Mouse (Mus musculus): ENCODE measurements around the gene S100a5. TPM values are rescaled to one million over a fixed set of nuclear protein-coding genes. Genes with fewer than 3 reads are reported as not detected.

The S100a5 gene
- total and polyA plus RNA-seq, 3 experiments = not detected

DNA sequence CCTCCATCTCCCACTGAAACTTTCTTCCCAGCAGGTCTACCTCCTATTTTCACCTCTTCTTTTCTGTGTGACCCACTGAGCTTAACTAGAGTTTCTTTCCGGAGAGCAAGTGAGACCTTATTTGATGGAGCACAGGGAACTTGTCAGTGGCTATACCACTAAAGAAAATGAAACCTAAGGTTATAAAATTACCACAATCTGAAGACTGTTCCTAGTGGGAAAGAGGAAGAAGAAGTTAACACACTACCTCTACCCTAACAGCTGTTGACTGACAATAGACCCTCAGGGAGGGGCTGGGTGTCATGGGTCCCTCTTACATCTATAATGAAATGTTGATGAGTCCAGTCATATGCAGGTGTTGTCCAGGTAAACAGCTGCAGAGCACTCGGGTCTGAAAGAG, 23.7 kb downstream of the S100a5 start:
- H3K9me3 ChIP-seq (replicated peaks; ENCODE audit: low read length) = no peaks in the 10 kb centered on the region
- no peak for DNase-seq (ENCODE audit: extremely low read depth)
- H3K27me3 ChIP-seq (replicated peaks) = peaks cover 9% of the 10 kb centered on the region
- no peaks in the 10 kb centered on the region for H3K79me2 ChIP-seq (replicated peaks; ENCODE audit: control insufficient read depth, extremely low read depth, insufficient read depth, poor library complexity, severe bottlenecking)
- no peak for TF ChIP-seq MXI1 (IDR thresholded peaks at IDR 0.05; ENCODE audit: low read depth, low read length)
- no peak for TF ChIP-seq CTCF (conservative IDR thresholded peaks at IDR 0.05 in 1 of 2, IDR thresholded peaks at IDR 0.05 in 1 of 2; ENCODE audit: low read depth in 2 of 2, low read length in 2 of 2)
- TF ChIP-seq JUN (IDR thresholded peaks at IDR 0.05; ENCODE audit: insufficient read depth, low read depth, low read length) = no peak
- no peak for TF ChIP-seq E2F4 (IDR thresholded peaks at IDR 0.05; ENCODE audit: insufficient replicate concordance, low read depth, low read length)
- TF ChIP-seq POLR2AphosphoS2 (IDR thresholded peaks at IDR 0.05; ENCODE audit: low read depth, low read length) = no peak
- no peak for TF ChIP-seq CHD1 (IDR thresholded peaks at IDR 0.05; ENCODE audit: low read depth, low read length)
- TF ChIP-seq MYC (IDR thresholded peaks at IDR 0.05; ENCODE audit: low read depth, low read length) = no peak
- TF ChIP-seq IRF4 (IDR thresholded peaks at IDR 0.05; ENCODE audit: low read depth, low read length) = no peak
- no peak for TF ChIP-seq USF1 (IDR thresholded peaks at IDR 0.05; ENCODE audit: low read depth, low read length)
- TF ChIP-seq PAX5 (IDR thresholded peaks at IDR 0.05; ENCODE audit: low read length) = no peak
- no peak for TF ChIP-seq JUND (conservative IDR thresholded peaks at IDR 0.05; ENCODE audit: low read depth, low read length)
- no peak for TF ChIP-seq MAZ (IDR thresholded peaks at IDR 0.05; ENCODE audit: low read depth, low read length)
- no peak for TF ChIP-seq GABPA (IDR thresholded peaks at IDR 0.05; ENCODE audit: insufficient replicate concordance, low read depth, low read length)
- TF ChIP-seq ETS1 (conservative IDR thresholded peaks at IDR 0.05; ENCODE audit: low read depth, low read length) = no peak
- no peak for TF ChIP-seq TCF12 (IDR thresholded peaks at IDR 0.05; ENCODE audit: low read depth, low read length)
- no peak for TF ChIP-seq MEF2A (IDR thresholded peaks at IDR 0.05; ENCODE audit: borderline replicate concordance, low read depth, low read length)
- TF ChIP-seq KAT2A (IDR thresholded peaks at IDR 0.05; ENCODE audit: insufficient replicate concordance, low read length) = no peak
- TF ChIP-seq MAX (IDR thresholded peaks at IDR 0.05; ENCODE audit: low read length) = no peak
- TF ChIP-seq CHD2 (IDR thresholded peaks at IDR 0.05; ENCODE audit: low read length) = no peak
- H3K27ac ChIP-seq (ENCODE audit: insufficient read depth, low read depth) = no peak overlapping the region
- H3K9ac ChIP-seq (ENCODE audit: insufficient read depth, low read depth) = no peak overlapping the region
- no peaks in the 10 kb centered on the region for H3K4me1 ChIP-seq (ENCODE audit: control insufficient read depth in 1 of 2, insufficient read depth in 2 of 2)
- H3K36me3 ChIP-seq (replicated peaks in 1 of 2; ENCODE audit: control insufficient read depth in 1 of 2, insufficient read depth in 1 of 2, low read length in 1 of 2) = no peaks in the 10 kb centered on the region
- in situ Hi-C loops (cut with MboI; ENCODE audit: low pct_ligation_motif_present, low pct_unique_long_range_greater_than_20kb, low sequenced_read_pairs) = no loop called here
- dilution Hi-C loops (cut with MboI; ENCODE audit: extremely low pct_ligation_motif_present, extremely low pct_unique_long_range_greater_than_20kb, low sequenced_read_pairs) = no loop called here
- no peak overlapping the region for H3K4me2 ChIP-seq (ENCODE audit: insufficient read depth, low read depth, poor library complexity, severe bottlenecking)
- no peak overlapping the region for H3K4me3 ChIP-seq (replicated peaks in 1 of 3; ENCODE audit: low read depth in 2 of 3, low read length in 2 of 3, poor library complexity in 1 of 3)

DNA sequence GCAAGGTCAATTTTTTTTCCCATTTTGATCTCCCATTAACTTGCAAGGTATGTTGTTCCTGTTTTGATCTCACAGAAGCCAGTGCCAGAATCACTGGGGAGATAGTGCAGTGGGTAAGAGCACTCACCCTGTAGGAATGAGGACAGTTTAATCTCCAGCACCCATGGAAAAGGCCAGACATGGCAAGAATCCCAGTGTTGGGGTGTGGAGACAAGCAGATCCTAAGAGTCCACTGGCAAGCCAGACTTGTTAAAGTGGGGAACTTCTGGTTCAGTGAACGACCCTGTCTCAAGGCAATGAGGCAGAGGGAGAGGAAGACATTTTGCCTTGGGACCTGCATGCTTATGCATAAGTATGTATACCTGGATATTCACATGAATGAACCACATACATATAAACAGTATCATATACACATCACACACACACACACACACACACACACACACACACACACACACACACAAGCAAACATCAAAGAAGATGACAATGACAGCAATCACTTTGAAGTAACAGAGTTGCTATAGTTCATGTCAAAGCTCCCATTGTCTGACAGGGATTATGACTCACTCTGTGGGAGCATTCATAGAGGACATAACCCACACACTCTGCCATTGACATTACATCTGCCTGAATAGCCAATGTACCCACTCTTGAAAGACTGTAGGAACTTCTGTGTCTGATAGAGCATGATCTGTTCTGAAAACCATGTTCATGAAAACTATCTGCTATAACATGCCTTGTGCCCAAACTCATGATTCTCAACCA, 30.4 kb downstream of the S100a5 start:
- no peaks in the 10 kb centered on the region for H3K36me3 ChIP-seq (replicated peaks in 1 of 2; ENCODE audit: control insufficient read depth in 1 of 2, insufficient read depth in 1 of 2, low read length in 1 of 2)
- in situ Hi-C loops (cut with MboI; ENCODE audit: low pct_ligation_motif_present, low pct_unique_long_range_greater_than_20kb, low sequenced_read_pairs) = no loop called here
- no peaks in the 10 kb centered on the region for H3K79me2 ChIP-seq (replicated peaks; ENCODE audit: control insufficient read depth, extremely low read depth, insufficient read depth, poor library complexity, severe bottlenecking)
- TF ChIP-seq ETS1 (conservative IDR thresholded peaks at IDR 0.05; ENCODE audit: low read depth, low read length) (no peak), MXI1 (IDR thresholded peaks at IDR 0.05; ENCODE audit: low read depth, low read length) (no peak), MAFK (IDR thresholded peaks at IDR 0.05; ENCODE audit: insufficient replicate concordance, low read length) (no peak), PAX5 (IDR thresholded peaks at IDR 0.05; ENCODE audit: low read length) (no peak), MAX (IDR thresholded peaks at IDR 0.05; ENCODE audit: low read length) (no peak), RCOR1 (conservative IDR thresholded peaks at IDR 0.05; ENCODE audit: low read depth, low read length) (no peak), ZKSCAN1 (IDR thresholded peaks at IDR 0.05; ENCODE audit: borderline replicate concordance, low read depth, low read length) (no peak)
- no peak overlapping the region for H3K4me2 ChIP-seq (ENCODE audit: insufficient read depth, low read depth, poor library complexity, severe bottlenecking)
- no peaks in the 10 kb centered on the region for H3K4me1 ChIP-seq (ENCODE audit: control insufficient read depth in 1 of 2, insufficient read depth in 2 of 2)
- H3K4me3 ChIP-seq (replicated peaks in 1 of 3; ENCODE audit: low read depth in 2 of 3, low read length in 2 of 3, poor library complexity in 1 of 3) = no peak overlapping the region
- no peak for DNase-seq (ENCODE audit: extremely low read depth)
- dilution Hi-C loops (cut with MboI; ENCODE audit: extremely low pct_ligation_motif_present, extremely low pct_unique_long_range_greater_than_20kb, low sequenced_read_pairs) = no loop called here
- H3K27me3 ChIP-seq (replicated peaks) = peaks cover 30% of the 10 kb centered on the region
- H3K9me3 ChIP-seq (replicated peaks; ENCODE audit: low read length) = no peaks in the 10 kb centered on the region
- no peak overlapping the region for H3K9ac ChIP-seq (ENCODE audit: insufficient read depth, low read depth)
- H3K27ac ChIP-seq (ENCODE audit: insufficient read depth, low read depth) = no peak overlapping the region

Data from CH12.LX (cell line).